In the genomic region with DNA sequence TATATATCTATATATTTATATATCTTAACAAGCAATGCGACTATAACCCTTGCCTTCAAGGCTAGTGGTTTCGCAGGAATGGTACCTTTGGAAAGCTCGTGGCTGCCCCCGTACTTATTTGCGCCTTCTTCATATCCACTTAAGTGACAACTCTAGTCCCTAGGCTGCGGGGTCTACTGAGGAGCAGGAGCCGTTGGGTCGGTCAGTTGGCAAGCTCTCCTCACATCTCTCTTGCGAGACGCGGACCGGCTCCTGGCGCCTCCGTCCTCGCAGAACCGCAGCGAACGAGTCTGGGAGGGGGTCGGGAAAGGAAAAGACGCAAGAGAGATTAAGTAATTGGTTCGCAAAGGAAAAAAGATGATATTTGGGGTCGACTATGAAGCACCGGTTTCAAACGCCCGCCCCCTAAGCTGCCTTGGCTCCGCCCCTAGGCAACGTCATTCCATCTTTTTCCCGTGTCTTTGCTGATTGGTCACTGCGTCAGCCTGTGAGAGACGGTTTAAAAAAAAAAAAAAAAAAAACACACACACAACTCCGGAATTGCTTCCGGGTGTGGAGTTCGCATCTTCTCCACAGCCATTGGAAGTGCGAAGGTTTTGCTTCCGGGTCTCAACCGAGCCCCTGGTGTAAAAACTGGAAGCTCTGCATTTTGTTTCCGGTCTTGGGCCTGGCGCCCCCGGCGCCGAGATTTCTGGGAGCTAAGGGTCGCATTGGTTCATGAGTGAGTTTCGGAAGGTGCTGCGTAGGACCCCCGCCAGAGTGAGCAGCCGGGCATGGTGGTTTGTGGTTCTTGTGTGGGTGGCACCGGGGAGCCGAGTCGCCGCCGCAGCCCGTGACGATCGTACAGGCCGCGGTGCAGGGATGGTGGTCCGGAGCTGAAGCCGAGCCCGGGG, we compare ENCODE assay signal across 8 mouse cellular contexts. TPM values are rescaled to one million over a fixed set of nuclear protein-coding genes. Genes with fewer than 3 reads are reported as not detected.
DNase-seq lines count a peak whose midpoint lies in the region; ATAC-seq lines count a peak whose summit lies in the region.

A gene (minus strand): TSS at position 460 of the 893 bp plus-strand sequence.
A gene (plus strand): TSS at position 595 of the 893 bp plus-strand sequence.

- peak; percentile 99 for ATAC-seq in hindbrain, embryonic 11.5 days (ENCODE audit: low FRiP score)

- peak; percentile 93 for DNase-seq in Muller cell, postnatal 12 days (ENCODE audit: inconsistent ontology term)
- DNase-seq in cerebellum, adult 9-11 months: peak; percentile 97
- peak; percentile 97 for DNase-seq in frontal cortex, adult 2 months (ENCODE audit: extremely low spot score in 1 of 2, low spot score in 1 of 2)
- peak; percentile 93 for DNase-seq in hindbrain, embryonic 11.5 days (ENCODE audit: low spot score)
- DNase-seq in layer of hippocampus, postnatal 10 days (ENCODE audit: low spot score in 2 of 2): peak; percentile 91
- peak; percentile 97 for DNase-seq in lung, postnatal 10 days
- DNase-seq in ovary, postnatal 36 days (ENCODE audit: low spot score): peak; percentile 87
- peak; percentile 95 for DNase-seq in thymus, postnatal 25 days

- 0 out of 2 replicates have a peak, but pooled peaks cover 2% of the 10 kb centered on the region for H3K36me3 ChIP-seq in hindbrain, embryonic 11.5 days (ENCODE audit: control insufficient read depth, insufficient read depth, low read length)

- H3K27me3 ChIP-seq in hindbrain, embryonic 11.5 days (ENCODE audit: control insufficient read depth, insufficient read depth, low read length): no peaks in the 10 kb centered on the region

- peak within 1 kb of the TSS; percentile 81 for H3K9ac ChIP-seq in hindbrain, embryonic 11.5 days (ENCODE audit: low read depth, low read length)

- peak within 1 kb of the TSS; percentile 68; the same call in 1 of the 2 replicates for H3K27ac ChIP-seq in hindbrain, embryonic 11.5 days (ENCODE audit: low read depth, low read length)

- no peaks in the 10 kb centered on the region for H3K4me1 ChIP-seq in hindbrain, embryonic 11.5 days (replicated peaks; ENCODE audit: control insufficient read depth, insufficient read depth, low read length)

- peak within 1 kb of the TSS; percentile 52 for H3K4me2 ChIP-seq in hindbrain, embryonic 11.5 days (replicated peaks; ENCODE audit: low read depth, low read length)

- H3K9me3 ChIP-seq in hindbrain, embryonic 11.5 days (ENCODE audit: control insufficient read depth, low read length): no peaks in the 10 kb centered on the region

- peak within 1 kb of the TSS; percentile 80 for H3K4me3 ChIP-seq in hindbrain, embryonic 11.5 days (ENCODE audit: low read depth, low read length)

- WGBS in hindbrain, embryonic 11.5 days: 1% methylated on average over 59 of the region's 59 CpGs

RNA-seq across cellular contexts. Expression of the first gene that starts in this region (rescaled TPM):
- polyA plus RNA-seq in frontal cortex, adult 2 months (2012; rRNA removed): 0.86 and 1.3 TPM in 2 replicates
- 0.15 and 0.22 TPM in 2 replicates for polyA plus RNA-seq in hindbrain, embryonic 11.5 days (2014; fragmentation: Nextera tagmentation; extraction: Ambion mirVana)
- 1 to 10 TPM; 2.2 to 2.3 TPM for total RNA-seq in layer of hippocampus, postnatal 10 days (2021)

RNA-seq across cellular contexts. Expression of the second gene that starts in this region (rescaled TPM):
- 91.1 and 103 TPM in 2 replicates for polyA plus RNA-seq in frontal cortex, adult 2 months (2012; rRNA removed)
- 212 and 221 TPM in 2 replicates for polyA plus RNA-seq in hindbrain, embryonic 11.5 days (2014; fragmentation: Nextera tagmentation; extraction: Ambion mirVana)
- total RNA-seq in layer of hippocampus, postnatal 10 days (2021): 10 to 100 TPM; 76.0 to 84.4 TPM

Comparison
In these comparisons a context has a peak if more than half of its experiments do, and no peak if none do; other contexts are left out.
1. Peak in every context shown above with its lines: DNase-seq, ATAC-seq, H3K4me3 ChIP-seq and H3K27ac ChIP-seq.